Mouse (Mus musculus) lung, postnatal 36 days (tissue): ENCODE results near the gene Ubfd1.

Experiments used
- DNase-seq: peaks from one replicate; pipeline ENCODE4 v3.0.0; 2022; ENCODE audit warnings: mixed read lengths

Ubfd1 gene

DNA sequence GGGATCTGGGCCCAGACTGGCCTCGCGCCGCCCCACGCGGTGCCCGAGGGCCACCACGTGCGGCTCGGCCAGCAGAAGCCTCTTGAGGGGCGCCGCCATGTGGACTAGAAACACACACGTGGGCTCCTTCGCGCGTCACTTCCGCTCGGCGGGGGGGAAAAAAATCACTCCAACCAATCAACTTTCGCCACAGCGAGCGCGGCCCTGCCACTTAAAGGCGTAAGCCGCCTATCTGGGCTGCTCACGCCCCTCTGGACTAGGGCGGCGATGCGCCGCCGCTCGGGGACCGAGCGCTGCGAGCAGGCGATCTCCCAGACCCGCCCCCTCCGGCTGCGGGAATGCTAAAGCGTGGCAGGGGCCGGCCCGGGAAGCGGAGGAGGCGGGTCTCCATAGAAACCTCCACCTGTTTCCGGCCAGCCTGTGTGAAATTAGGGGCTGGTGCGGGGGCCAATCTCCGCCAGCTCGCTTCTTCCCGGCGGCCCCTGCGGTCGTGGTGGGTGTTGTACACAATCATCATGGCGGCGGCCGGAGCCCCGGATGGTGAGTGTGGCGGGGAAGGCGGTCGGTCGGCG lies at the start of gene Ubfd1, which contains the start of gene Ears2:
Ubfd1 (plus strand) TSS at position 231 of the 572 bp plus-strand sequence.
Ears2 (minus strand) TSS at position 319 of the 572 bp plus-strand sequence.
- DNase-seq = peak; percentile 97

DNA sequence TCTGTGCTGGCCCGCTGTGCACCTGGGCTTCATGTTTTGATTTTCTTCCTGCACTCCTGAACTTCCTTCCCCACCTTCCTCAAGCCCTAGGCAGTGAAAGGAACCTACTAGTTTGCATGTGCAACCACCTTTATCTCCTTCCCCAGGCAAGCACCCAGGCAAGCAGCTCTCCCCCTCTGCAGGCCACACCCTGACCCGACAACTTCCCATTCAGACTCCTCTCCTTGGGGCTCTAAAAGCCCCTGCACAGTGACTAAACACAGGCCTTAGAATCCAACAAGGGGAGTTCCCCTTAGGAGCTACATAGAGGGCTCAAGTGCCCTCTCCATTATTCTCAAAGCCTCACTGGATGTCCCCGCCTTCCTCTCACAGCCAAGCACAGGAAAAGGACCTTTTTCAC lies 48.7 kb upstream of the Ubfd1 start:
- peak; percentile 56 for DNase-seq

DNA sequence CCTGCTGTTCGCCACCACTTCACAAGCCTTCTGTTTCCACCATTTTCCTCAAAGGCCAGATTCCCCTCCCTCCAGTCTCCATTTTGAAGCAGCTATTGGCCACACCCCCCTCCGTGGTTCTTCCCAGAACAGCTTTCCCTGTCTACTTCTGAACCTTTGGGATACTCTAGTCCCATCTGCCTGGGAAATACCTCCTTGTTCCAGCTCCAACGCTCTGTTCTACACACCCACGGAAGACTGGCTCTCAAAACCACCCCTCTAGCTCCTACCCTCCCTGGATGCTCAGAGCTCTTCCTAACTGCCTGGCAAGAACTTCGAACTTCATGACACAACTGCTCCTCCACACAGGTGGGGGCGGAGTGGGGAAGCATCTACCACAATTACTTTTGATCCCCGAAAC lies 48.0 kb upstream of the Ubfd1 start:
- DNase-seq = no peak

DNA sequence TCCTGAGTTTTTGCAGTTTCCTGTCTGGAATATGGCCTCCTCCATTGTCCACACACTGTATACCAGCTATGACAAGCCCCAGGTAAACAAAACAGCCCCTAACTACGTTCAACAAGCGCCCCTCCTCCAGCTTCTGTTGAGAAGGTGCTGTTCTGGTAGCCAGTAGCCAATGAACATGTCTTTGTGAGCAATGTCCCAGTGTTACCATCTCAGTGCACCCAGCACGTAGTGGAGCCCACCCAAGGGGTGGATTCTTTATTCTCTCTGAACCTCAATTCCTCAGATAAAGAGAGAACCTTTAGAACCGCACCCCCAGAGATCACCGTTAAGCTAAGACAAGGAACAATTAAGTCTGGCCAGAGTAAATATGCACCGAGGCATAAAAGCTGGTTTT lies 46.7 kb upstream of the Ubfd1 start:
- no peak for DNase-seq

DNA sequence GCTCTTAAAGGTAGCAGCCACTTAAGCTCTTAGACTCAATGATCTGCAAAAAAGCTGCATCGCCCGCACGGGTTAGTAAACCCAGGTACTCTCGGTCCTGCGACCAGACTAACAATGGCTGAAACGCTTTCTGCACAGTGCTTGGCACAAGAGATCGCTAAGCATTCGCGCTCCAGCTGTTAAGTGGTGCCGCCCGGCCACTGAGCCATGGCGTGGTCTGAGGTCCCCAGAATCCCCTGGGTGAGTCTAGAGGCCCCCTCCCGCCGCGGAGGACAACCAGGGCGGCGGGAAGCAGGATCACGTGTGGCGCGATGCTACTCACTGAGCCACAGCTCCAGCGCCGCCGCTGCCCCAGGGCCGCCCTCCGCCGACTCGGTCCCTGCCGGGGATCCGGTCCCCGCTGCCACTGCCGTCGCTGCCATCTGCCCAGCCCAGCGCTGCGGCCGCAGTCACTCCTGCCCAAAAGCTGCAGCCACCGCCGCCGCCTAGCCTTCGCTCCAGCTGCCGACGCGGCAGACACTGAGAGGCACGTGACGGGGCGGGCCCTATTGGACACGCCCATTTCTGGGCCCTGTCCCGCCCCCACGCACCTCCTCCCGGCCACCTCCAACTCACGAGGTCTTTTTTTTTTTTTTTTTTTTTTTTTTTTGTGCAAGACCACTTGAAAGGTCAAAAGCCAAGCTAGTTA lies 46.2 kb upstream of the Ubfd1 start, which contains the start of gene Gga2:
Gga2 (minus strand) TSS at position 556 of the 688 bp plus-strand sequence.
- DNase-seq = peak; percentile 92

DNA sequence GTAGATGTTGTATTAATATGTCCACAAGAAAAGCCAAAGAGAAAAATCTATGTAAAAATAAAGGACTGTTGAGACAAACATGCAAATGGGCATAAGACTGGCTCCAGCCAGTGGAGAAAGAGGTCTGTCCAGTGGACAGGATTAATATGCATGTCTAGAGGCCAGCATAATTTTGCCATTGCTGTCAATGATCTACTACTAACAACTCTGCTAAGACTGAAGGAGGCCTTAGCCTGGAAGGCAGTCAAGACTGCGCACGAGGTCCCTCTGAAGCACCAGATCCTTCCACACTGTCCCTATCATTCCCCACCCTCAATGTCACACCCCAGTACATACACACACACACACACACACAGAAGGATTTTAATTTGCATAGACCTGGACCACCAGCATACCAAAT lies 44.8 kb upstream of the Ubfd1 start:
- DNase-seq = no peak

DNA sequence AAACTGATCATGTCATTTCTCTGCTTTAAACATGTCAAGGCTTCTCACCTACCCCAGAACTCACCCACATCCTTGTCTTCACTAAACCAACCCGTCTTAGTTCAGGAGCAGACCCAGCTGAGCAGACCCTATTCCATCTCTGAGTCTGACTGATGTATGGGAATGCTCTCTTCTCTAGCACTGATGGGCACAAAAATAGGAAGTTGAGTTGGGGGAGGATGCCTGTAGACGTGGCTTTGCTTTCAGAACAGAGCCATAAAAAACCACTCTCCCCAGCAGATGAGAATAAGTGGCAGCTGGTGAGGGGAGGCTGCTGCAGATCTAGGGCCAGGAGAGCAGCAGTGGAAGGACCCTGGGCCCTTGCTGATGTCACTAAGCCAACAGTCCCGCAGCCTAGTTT lies 33.6 kb upstream of the Ubfd1 start:
- no peak for DNase-seq

DNA sequence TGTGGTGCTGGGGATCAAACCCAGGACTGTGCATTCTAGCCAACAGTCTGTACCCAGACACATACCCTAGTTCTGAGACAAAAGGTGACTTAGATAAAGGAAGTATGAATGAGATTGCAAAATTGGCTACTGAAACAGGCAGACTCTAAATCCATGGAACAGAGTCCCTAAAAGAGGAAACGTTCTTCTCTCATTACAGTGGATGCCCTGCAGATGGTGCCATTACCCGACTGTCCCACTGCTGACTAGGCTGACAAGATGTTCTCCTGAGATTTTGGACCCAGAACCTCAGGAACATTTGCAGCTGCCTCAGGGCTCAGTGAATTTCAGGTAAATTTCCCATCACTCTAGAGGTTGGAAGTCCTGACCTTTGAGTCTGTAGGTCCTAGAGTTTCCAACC lies 32.6 kb upstream of the Ubfd1 start:
- peak; percentile 30 for DNase-seq

DNA sequence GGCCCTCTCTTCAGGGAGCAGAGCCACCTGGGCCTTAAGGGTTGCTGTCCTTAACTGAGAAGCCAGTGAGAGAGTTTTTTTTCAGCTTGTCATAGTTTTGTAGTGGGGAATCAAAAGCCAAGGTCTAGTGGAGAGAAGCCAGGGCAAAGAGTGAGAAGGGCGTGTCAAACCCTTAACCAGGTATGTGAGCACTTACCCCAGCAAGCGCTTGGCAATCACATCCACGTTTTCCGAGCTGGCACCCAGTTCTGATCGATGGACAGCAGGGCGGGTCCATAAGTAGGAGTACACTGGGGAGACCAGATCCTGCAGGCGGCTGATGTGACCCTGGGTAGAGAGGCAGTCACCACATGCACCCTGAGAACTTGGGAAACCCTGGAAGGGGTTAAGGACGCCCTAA lies 22.9 kb upstream of the Ubfd1 start:
- DNase-seq = peak; percentile 62

DNA sequence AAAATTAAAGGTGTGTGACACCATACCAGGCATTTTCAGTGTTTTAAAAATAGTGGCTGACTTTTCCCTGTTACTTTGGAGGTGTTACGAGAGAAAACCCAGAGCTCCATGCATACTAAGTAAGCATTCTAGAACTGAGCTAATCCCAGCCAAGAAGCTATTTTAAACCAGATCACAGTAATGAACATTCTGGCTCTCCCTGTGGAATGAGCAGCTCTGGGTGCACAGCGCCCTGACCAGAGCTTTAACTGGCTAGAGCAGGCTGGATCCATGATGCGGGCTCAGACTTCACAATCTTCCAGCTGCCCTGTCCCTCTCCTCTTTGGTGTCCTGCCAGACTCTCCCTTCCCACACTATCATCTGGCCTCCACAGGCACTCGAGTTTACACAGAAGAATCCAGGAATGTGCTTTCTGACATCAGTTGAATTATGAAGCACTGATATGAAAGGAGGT lies 21.8 kb upstream of the Ubfd1 start:
- peak; percentile 42 for DNase-seq

DNA sequence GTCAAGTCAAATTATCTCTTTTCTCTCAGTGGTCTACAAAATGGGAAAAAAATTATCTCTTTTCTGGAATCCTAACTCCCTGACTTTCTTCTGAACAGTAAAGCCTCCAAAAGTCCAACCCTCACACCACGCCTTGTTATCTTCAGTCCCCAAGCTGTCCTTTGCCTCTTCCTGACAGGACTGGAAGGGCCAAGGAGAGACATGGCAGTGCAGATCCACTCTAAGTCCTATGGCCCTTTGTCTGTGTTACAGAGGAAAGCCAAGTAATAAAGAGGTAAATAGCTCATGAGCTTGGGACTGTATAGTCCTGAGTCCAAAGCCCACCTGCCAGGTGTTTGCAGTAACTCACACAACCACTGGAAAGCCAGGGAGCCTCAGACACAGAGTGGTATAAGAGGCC lies 21.3 kb upstream of the Ubfd1 start:
- DNase-seq = no peak

DNA sequence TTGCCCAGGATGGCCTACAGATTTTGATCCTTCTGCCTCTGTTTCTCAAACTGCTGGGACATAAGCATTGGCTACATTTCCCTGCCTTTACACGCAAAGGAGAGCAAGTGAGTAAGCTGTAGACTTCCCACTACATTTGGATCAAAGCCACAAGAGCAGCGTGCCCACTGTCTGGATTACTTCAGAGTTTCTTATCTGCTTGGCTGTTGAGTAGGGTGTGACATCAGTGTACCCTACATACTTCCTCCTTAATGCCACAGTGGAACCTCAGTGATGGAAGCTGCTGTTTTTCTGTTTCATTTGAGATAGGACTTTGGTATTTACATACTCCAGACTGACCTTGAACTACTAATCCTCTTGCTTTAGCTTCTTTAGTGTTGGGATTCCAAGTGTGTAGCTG lies 20.2 kb upstream of the Ubfd1 start:
- no peak for DNase-seq

DNA sequence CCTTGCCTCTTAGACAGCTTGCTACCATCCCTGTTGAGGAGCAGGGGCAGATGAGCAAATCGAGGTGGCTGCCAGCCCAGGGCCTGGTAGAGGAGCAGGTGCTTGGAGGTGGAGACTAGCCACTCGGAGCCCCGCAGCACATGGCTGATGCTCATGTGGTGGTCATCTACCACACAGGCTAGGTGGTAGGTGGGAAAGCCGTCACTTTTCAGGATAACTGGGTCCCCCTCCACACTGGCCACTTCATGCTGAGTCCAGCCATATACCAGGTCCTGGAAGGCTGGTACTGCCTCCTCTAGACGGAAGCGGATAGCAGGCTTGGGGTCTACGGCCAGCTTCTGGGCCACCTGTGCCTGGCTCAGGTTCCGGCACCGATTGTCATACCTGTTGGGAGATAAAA lies 18.8 kb upstream of the Ubfd1 start:
- no peak for DNase-seq

DNA sequence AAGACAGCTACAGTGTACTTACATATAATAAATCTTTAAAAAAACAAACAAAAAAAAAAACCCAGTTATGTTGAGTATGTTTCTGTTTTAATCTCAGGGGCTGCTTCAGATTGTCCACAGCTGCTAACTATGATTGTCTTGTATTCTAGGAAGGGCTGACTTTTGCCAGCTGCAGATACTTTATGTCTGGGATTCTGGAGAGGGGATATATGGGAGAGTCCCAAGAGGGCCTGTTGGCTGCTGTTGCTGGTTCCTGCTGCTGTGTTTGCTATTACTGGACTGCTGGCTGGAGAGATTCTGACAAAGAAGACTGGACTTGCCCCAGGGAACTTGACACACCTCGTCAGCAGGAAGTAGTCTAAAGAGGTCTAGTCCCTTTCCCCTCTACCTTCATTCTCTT lies 16.1 kb upstream of the Ubfd1 start:
- no peak for DNase-seq

DNA sequence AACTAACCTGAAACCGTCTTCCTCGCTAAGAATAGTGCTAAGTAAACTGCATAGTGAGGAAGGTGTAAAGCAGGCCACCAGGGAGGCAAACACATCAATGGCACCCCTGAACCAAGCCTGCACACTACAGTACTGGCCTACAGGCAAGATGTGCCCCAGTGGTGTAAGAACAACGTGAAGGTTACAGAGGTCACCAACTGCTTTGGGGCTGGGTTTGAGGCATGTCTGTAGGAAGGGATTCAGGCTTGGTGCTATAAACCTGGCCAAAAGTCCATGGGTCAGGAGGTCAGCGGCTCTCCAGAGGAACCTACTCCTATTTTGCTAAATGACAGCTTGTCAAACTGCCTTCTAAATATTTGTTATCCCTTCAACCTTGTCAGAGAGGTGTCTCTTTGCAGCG lies 10.3 kb upstream of the Ubfd1 start:
- no peak for DNase-seq

DNA sequence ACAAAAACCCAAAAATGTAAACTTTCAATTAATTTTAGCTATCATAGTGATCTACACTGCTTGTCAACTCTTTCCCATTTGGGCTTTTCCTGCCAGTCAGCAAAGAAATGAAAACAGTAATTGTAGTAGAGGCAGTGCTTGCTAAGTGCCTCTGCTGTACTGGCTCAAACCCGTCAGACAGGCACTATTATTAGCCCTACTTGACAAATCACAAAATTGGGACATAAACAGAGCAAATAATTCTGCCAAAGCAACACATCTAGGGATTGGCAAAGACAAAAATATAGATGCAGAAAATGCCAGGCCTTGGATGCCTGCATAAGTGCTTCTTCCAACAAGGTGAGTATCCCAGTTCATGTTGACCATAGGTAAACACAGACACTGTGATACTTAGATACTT lies 1.3 kb upstream of the Ubfd1 start:
- peak; percentile 12 for DNase-seq

DNA sequence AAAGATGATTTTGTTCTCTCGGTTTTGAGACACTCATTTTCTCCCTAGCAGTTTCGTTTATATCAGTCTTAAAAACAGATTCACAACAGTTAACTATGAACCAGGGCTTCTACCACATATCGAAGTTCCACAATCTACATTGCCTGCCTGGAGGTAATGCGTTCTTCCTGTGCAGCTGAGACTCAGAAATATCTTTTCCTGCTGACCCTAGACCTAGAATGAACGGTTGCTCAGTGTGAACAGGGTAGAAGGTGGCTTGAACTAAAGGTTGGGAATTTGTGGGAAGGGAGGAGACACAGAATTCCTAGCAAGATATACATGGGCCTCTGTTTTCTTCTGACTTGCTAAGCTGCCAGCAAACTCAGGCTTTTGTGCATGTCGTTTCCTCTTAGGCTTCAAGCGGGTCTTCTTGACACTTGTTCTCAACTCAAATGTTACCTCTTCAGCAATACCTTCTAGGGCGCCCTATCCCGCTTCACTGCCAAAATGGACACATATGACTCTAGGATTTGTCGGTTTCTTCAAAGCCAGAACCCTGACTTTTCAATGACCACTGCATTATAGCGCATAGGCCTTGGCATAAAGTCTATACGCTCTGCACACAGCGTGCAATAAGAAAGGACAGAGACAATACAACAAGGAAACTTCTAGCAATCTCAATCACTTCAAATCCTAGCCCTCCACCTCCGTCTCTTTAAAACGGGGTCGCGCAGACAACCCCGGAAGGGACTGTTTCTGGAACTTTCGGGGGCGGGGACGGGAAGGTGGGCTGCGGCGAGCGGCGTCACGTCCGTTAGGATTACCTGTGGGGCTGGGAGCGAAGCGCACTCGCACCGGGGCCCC lies 652 bp upstream of the Ubfd1 start:
- no peak for DNase-seq

DNA sequence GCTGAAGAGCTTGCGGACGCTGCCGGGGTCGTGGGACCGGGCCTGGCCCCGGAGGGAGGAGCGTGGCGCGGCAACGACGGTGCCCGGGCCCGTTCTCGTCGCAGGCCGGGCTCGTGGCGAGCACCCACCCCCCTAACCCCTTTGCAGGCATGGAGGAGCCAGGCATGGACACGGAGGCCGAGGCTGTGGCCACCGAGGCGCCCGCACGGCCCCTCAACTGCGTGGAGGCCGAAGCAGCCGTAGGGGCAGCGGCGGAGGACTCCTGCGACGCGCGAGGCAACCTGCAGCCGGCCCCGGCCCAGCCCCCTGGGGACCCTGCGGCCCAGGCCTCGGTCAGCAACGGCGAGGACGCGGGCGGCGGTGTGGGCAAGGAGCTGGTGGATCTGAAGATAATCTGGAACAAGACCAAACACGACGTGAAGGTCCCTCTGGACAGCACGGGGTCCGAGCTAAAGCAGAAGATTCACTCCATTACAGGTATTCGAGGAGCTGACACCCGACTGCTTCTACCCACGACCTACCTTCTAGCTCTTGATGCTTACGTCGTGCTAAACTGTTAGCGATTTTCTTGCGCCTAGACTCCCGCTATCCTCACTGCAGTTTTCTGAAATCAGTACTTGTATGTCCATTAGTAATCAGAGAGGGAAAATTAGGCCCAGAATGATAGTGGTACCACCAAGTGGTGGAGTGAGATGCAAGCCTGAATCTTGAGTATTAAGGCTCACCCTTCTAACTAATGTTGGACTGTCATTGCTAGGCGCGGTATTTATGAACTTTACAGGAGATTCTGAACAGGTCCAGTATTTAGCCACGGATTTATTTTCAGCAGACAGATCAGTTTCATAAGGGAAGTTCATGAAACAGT lies 774 bp downstream of the Ubfd1 start:
- no peak for DNase-seq

DNA sequence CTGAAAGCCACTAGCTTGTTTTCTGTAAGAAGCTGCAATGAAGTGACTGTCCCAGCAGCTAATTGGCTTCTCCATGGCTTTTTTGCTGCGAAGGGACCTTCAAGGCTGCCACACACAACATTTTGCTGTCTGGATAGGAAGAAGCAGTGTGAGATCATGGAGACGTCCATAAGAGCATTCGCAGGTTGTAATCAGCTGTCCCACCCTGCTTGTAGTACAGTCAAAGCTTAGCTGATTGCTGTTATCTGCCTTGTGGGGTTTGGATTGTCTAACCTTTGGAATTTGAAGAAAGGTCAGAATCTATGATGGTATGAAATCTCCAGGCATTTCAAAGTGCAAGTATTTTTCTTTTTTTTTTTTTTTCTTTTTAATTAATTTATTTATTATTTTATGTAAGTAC lies 7.4 kb downstream of the Ubfd1 start:
- no peak for DNase-seq

DNA sequence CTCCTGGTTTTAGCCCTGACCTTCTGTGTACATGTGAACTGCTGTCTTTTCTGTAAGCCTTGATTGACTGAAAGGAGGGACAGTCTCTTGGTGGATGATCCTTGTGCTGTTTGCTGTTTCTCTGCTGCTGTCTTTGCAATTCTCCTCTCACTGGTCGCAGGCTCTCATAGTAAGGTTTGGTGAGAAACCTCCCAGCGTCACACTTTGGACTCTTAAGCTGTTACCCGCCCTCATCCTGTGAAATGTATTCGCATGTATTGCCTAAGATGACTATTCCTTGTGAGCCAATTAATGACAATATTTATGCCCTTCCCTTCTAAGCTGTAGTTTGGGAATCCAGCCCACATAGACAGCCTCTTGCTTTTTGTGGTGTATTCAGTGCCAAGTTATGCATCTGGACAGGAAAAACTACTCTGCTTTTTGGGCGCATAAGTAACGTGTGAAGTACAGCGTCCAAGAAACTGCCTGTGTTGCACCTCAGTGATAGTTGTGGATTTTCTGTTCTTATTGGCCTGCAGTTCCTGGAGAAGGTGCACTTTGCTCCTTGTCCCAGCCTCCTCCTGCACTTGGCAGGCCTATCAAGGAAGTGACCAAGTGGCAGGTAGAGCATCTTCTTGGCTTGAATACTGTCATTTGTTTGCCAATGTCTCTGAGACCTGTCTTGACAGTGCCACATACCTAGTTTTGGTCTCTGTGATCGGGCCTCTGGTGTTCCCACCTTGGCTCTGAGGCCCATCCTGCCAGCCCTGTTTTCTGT lies 13.0 kb downstream of the Ubfd1 start:
- DNase-seq = no peak

DNA sequence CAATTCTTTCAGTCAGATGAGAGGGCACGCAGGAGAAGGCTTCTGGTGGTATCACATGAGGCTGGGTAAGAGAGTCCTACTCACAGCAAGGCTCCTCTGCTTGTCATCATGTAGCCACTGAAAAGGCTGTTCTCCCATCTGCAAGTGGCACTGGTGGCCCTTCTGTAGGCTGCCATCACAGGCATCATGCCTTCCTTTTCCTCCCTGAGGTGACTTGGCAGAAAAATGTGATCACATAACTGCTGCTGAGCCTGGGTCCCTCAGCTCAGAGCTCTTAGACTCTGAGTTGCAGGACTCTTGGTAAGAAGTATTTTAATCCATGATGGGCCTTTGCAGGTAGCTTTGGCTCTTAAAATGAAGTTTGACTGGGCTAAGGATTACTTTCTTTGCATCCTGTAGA lies 14.1 kb downstream of the Ubfd1 start:
- no peak for DNase-seq
